Mouse (Mus musculus): Measurements from ENCODE around the gene Natd1.
"Not testable (repeated sequence)": the region's sequence is repeated elsewhere in the genome, so short reads cannot be mapped to it uniquely, and the experiment has no call there.

Natd1 gene

DNA sequence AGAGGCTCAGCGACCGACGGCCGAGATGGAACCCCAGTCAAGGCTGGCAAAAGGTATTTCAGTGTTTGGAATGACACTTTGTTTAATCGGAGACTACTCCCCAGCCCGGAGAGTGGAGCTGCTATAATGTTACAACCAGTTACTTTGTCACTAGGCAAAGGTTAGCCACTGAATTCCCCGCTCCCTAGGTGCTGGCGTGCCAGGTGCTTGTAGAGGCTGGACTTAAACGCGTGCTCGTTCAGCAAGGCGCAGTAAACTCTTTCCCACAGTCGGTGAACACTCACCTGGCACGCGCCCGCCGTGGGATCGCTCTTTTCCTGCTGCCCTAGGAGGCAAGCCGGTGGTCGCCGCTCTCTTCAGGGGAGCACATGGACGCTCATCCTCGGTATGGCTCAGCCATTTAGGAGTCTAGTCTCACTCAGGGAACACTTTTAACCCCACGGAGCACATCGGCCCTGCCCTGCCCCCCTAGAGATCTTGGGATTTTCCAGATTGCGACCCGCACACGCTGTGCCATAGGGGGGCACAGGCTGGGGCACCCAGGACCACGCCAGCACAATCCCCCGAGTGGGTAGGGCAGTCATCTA lies 16.8 kb upstream of the Natd1 start:
- DNase-seq: no peak

DNA sequence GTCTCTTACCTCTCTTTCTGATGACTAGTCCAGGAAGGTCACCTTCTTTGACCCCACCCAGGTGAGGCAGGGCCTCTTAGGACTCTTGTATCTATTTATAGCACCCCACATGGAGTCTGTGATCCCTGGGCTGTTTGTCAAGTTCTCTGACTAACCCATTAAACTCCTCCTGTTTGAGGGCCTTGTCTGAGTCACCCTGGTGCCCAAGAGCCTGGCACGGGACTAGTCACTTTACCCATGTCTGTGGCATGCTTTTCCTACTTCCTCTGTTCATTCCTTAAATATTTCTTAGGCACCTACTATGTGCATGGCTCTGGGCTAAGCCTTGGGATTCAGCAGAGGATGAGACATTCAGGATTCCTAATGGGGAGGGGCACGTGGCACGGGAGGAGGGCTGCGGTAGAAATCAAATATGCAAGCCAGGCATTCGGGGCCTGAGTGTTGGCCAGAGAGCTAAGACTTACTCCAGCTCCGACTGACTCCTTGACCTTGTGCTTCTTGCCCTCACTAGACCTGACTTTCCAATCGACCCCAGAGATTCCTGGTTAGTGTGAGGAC lies 16.3 kb upstream of the Natd1 start:
- DNase-seq: no peak

DNA sequence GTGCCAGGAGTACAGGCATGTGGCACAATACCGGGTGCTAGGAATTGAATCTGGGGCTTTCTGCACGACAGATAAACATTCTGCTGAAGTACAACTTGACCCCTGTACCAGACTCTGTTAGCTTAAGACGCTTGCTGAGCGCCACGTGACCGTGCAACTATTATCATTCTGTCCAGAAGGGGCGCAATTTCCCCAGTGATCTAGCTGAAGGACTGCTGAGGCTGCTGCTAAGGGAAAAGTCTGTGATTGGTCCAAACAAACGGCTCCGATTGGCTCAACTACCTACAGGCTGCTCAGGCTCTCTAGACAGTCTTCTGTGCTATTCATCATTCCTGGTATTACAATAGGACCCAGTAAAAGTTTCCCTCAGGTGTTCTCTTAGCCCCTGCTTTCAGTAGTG lies 12.7 kb upstream of the Natd1 start:
- peak; percentile 68 to 82 for DNase-seq

DNA sequence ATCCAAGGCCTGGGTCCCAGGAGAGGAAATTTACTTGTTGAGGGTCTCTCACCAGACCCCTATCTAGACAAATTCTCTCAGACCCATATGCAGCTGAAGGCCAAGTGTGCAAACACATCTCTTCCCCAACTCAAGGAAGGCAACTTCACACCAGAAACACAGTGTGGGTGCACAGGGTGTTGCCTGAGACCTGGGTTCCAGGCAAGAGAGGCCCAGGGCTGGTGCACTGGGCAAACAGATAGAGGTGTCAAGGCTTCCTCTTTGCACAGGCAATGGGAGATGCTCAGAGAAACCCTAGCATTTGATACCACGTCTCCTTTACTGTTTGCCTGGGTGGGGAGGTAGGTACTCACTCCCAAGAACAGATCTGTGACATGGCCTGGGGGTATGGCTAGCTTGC lies 10.4 kb upstream of the Natd1 start:
- no peak for DNase-seq

- DNase-seq: no peak
Observed at GRCm38 (mm10) chr11:60924498-60924897, 9.9 kb upstream of the Natd1 start.

- no peak for DNase-seq
Observed at GRCm38 (mm10) chr11:60922964-60923363, 8.4 kb upstream of the Natd1 start.

- no peak for DNase-seq
Observed at GRCm38 (mm10) chr11:60922195-60922594, 7.6 kb upstream of the Natd1 start.

GRCm38 (mm10) chr11:60920021-60920420 lies 5.5 kb upstream of the Natd1 start:
- DNase-seq: no peak

DNA sequence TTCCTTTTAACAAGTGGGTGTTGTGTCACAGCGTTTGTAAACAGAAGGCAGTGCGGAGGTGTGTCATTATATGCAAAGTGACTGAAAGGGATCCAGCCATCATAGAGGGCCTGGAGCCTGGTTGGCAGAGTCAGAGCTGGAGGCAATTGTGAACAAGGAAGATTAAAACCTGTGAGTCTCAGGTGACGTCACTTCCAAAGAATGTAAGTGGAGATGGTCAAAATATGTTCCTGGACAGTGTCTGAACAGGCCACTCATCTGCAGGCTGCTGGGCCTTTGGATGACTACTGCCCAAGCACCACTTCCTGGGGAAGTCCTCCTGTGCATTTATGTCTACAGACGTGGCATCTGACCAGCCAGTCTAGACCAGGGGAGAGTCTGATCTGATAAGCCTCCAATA lies 651 bp upstream of the Natd1 start:
- DNase-seq: no peak

DNA sequence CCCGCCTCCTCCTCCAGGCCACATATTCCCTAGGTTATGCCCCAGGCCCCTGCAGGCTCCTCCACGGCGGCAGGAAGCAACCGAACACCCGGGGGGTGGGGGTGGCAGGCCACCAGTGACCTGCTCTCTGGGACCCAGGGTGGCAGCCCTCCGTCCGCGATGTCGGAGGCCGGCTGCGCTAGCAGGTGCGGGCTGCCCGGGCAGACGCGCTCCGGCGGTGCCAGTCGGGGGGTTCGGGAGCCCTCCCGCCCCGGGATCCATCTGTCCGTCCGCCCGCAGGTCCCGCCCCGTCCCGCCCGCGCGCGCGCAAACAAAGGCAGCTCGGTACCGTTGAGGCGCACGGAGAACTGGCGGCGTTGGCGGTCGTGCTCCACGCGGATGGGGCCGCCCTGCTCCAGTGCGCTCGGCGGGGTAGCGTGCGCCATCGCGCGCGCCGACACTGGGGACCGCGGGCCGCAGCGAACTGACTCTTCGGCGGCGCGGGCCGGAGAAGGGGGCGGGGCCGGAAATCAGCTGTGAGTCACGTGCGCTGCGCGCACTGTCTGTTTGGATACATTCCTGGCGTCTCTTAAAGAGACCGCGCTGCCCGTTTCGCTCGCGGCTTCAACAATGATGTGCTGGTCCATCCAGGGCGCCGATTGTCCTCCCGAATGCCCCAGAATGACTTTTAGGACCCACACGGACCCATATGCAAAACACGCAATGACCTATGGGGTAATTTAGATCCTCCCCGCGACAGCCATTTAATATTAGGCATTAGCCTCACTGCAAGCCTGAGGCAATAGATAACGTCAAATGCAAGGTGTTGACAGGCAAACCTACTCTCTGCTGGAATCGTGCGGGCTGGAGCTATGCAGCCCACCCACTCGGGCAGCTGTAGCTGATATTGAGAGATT lies 1.0 kb downstream of the Natd1 start:
- DNase-seq: peak; percentile 83 to 93

- DNase-seq: no peak
Observed at GRCm38 (mm10) chr11:60912525-60912973, 2.0 kb downstream of the Natd1 start.

- DNase-seq: no peak
Observed at GRCm38 (mm10) chr11:60909626-60910025, 4.9 kb downstream of the Natd1 start.

DNA sequence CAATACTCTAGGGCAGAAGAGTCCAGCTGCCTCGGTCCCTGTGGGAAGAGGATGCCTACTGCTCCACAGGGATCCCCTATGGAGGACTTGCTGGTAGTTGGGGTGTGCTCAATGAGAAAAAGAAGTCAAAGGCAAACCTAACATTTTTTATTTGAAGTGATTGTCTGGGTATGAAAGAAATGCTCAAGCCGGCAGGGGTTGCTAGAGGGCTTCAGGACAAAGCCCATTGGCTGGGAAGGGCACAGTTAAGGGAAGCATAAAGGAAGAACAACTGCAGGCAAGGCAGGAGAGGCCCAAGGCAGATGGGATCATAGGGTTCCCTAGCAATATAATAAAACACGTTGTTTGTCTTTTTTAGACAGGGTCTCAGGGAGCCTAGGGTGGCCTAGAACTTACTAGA lies 6.5 kb downstream of the Natd1 start:
- DNase-seq: no peak

DNA sequence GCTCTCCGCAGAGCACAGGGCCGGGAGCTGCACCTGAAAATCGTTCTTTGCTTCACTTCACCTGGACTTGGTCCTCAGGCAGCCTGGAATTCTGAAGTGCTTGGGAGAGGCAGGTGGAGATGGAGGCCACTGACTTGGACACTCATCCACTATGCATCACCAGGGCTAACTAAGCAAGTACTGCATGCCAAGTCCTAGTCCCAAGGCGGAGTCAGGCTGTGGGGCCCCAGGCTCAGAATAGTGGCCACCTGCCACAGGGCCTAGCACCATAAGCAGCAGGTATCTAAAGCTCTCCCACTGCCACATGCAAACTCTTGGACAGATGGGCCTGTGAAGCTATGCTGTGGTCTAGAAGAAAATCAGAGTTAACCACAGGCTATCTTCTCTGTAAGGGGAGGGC lies 8.1 kb downstream of the Natd1 start:
- DNase-seq: no peak

DNA sequence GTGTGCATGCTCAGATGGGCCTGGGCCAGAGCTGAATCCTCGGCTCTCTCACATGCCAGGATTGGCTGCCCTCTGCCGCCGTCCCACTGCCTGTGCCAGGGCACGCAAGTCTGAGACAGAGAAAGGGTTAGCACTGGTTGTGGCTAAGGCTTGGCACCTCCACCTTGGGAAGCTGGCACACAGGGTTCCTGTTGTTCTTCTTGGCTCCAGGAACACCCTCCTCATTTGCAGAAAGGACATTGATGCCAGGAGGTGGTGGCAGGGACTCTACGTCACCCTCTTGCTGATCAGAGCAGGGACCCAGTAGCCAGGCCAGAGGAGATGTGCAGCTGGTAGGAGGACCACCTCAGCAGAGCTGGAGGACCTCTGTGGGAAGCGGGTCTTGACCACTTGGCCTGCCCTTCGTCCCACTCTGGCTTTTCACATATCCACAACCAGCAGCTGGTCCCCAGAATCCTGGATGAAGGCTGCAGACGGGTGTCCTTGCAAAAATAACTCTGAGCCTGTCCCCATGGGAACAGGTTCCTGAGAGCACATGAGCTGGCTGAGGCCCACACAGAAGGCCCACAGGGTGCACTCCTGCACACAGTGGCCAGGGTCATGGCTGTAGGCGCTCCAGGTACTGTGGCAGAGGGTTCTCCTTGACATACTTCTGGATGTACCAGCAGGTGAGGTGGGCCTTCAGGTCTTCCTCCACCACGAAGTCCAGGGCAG lies 9.0 kb downstream of the Natd1 start:
- DNase-seq: no peak

GRCm38 (mm10) chr11:60903661-60904061 lies 10.9 kb downstream of the Natd1 start:
- no peak for DNase-seq

DNA sequence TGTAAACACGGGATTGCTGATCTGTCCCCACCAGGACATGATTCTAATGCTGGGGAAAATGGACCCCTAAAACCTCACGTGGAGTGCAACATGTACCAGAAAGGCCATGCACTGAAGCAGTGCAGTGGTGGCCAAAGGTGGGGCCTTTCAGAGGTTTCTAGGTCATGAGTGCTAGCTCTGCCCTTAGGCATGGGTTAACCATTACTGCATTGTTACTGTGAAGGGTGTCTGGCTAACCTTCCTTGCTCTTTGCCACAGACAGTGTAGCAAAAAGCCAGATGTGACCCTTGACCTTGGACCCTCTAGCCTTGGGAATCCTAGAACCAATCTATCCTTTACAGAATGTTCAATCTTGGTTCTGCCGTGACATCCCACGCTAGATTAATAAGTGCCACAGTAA lies 12.1 kb downstream of the Natd1 start:
- DNase-seq: no peak

- DNase-seq: no peak
Observed at GRCm38 (mm10) chr11:60902001-60902400, 12.5 kb downstream of the Natd1 start.

DNA sequence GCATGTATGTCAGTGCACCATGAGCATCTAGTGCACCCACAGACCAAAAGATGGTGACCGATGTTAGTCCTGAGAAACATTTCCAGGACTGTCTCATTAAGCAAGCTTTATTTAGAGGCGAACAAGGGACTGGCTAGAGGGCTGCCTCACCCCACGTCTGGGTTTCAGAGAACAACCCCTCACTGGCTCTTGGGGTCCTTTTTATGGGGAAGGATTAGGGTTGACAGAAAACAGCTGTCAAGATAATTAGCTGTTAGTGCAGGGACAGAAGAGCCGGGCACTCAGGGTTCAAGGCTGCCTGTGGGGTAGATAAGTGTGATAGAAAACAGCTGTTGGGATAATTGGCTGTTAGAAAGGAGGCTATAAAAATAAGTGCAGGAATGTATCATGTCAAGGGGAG lies 18.6 kb downstream of the Natd1 start:
- DNase-seq: no peak

- DNase-seq: no peak
Observed at GRCm38 (mm10) chr11:60890744-60891143, 23.8 kb downstream of the Natd1 start.

DNA sequence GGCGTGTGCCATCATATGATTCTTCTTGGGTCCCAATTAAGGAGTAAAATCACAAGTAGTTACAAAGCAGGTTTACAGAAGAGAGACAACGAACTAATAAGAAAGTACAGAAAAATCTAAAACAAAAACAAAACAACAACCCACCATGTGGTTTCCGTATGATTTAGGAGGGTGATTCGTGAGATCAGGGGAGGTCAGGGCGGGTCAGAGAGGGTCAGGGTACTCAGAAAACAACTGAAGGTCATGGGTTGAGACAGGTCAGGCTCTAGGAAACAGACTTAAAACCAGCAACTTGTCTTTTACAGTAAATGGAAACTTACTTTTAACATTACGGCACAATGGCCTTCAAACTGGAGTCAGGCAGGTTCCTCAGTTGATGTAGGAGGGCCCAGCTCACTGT lies 24.3 kb downstream of the Natd1 start:
- DNase-seq: no peak

GRCm38 (mm10) chr11:60889861-60890260 lies 24.7 kb downstream of the Natd1 start:
- DNase-seq: no peak

DNA sequence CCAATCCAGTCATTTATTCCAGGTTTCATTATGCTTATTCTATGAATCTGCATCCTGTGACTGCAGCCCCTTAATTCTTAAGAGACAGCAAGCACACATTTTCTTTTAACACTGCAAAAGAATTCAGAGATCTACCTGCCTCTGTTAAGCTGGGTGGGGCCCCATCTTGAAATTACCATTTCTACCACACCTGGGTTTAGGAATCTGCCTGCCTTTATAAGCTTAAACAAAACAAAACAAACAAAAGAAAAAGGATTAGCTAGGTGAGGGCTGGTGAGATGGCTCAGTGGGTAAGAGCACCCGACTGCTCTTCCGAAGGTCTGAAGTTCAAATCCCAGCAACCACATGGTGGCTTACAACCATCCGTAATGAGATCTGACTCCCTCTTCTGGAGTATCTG lies 27.6 kb downstream of the Natd1 start:
- not testable (repeated sequence) for DNase-seq
